Mouse (Mus musculus) spleen, adult 2 months (tissue): Measurements from ENCODE around the gene Nkx2-5.

Source experiments
- CTCF ChIP-seq: fragments of 200-500 bp; IDR thresholded peaks from 2 replicates; pipeline ENCODE4 v1.5.1; 2011; ENCODE audit warnings: mild to moderate bottlenecking, inconsistent platforms; ENCODE audit not compliant: insufficient read depth, insufficient read length, insufficient replicate concordance; ENCODE audit errors: extremely low read depth
- POLR2A ChIP-seq: fragments of 200-500 bp; IDR thresholded peaks from 2 replicates; pipeline ENCODE4 v1.6.1; 2011; ENCODE audit warnings: low read depth, low read length, inconsistent platforms

DNA sequence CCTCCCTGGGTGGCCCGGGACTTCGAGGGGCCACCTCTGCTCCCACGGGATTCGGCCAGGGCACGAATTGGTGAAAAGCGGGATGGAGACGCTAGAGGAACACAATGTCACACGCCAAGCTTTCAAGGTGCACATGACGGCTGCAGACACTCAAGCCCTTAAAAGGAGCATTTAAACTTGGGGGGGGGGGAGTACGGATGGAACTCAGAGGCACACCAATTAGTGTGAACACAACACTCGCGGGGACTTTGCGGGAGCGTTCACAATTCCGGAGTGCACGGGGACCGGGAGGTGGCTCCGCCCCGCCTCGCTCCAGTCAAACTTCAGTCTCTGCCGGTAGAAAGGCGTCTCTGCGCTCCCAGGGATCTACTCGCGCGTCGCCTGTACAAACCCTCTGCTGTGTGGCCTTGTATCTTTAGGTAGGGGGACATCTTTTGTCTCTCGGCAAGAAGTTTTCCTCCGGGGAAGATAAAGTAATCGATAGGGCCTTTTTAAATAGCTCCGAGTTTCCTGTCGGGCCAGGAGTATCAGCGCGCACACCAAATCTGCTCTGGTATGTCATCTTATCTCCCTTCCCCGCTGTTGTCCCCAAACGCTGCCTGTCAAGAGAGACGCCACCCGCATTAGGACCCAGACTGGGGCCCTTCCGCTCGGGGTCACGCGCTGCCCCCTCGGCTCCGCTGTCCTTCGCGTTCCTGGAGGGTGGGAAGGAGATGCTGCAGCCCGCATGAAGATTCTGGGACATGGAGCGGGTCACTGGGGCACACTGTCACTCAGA lies 5.7 kb upstream of the Nkx2-5 start:
- TF ChIP-seq POLR2A (no peak), CTCF (no peak)
